Mouse (Mus musculus) liver, embryonic 15.5 days (tissue): ENCODE data around the gene Ifit2. TPM values are rescaled to one million over a fixed set of nuclear protein-coding genes. Genes with fewer than 3 reads are reported as not detected.
A peak's percentile ranks its signal among the peaks of the same experiment; 100 is the strongest.

Source experiments
- ATAC-seq: fragments of 200-750 bp; cut with Nextera tagmentation; 2 replicates; pipeline ENCODE4 v1.8.0; 2017; ENCODE audit warnings: moderate number of reproducible peaks, mild to moderate bottlenecking, moderate library complexity; ENCODE audit not compliant: insufficient read depth
- H3K27ac ChIP-seq: fragments of 300-500 bp; sonication (generic); replicated peaks from 2 replicates; pipeline ENCODE4 v1.5.1; 2015; ENCODE audit warnings: mild to moderate bottlenecking, inconsistent platforms
- H3K27me3 ChIP-seq: fragments of 300-500 bp; sonication (generic); 2 replicates; pipeline ENCODE4 v1.6.1; 2015; ENCODE audit warnings: mild to moderate bottlenecking, inconsistent platforms
- H3K36me3 ChIP-seq: fragments of 300-500 bp; sonication (generic); replicated peaks from 2 replicates; pipeline ENCODE4 v1.6.1; 2015; ENCODE audit warnings: moderate library complexity, mild to moderate bottlenecking, inconsistent platforms
- H3K4me1 ChIP-seq: fragments of 300-500 bp; sonication (generic); replicated peaks from 2 replicates; pipeline ENCODE4 v1.6.1; 2015; ENCODE audit warnings: inconsistent platforms
- H3K4me2 ChIP-seq: fragments of 300-500 bp; sonication (generic); 2 replicates; pipeline ENCODE4 v1.6.1; 2015; ENCODE audit warnings: moderate library complexity, mild to moderate bottlenecking, inconsistent platforms
- H3K4me3 ChIP-seq: fragments of 300-500 bp; sonication (generic); replicated peaks from 2 replicates; pipeline ENCODE4 v1.5.1; 2015; ENCODE audit warnings: mild to moderate bottlenecking, inconsistent platforms
- H3K9ac ChIP-seq: fragments of 300-500 bp; sonication (generic); 2 replicates; pipeline ENCODE4 v1.6.1; 2015; ENCODE audit warnings: moderate library complexity, mild to moderate bottlenecking, inconsistent platforms
- H3K9me3 ChIP-seq: fragments of 300-500 bp; sonication (generic); replicated peaks from 2 replicates; pipeline ENCODE4 v1.6.1; 2016; ENCODE audit warnings: inconsistent platforms
- WGBS: fragments of 180-500 bp; shearing (Covaris S2); methylation state at CpG from one replicate; pipeline ENCODE4 v1.1.7; 2015; ENCODE audit warnings: mixed read lengths; ENCODE audit not compliant: insufficient replicate concordance; 5-methylcytosine and 5-hydroxymethylcytosine counted together
- polyA plus RNA-seq: library from polyadenylated mRNA; unstranded; fragments of >200 nt; fragmentation: Nextera tagmentation; extraction: Ambion mirVana; gene quantifications from 2 replicates; pipeline ENCODE4 v1.2.1, GENCODE M21; 2015

Ifit2 gene
- polyA plus RNA-seq, 1 experiment from 2014 or later, result 3.0 TPM

GRCm38 (mm10) chr19:34547976-34548375 is 2.5 kb upstream of the Ifit2 start:
- Histone ChIP-seq H3K36me3 (no peaks in the 10 kb centered on the region), H3K9me3 (no peaks in the 10 kb centered on the region), H3K9ac (no peak overlapping the region), H3K27me3 (no peaks in the 10 kb centered on the region), H3K4me1 (peaks cover 16% of the 10 kb centered on the region), H3K27ac (no peak overlapping the region), H3K4me2 (no peak overlapping the region), H3K4me3 (no peak overlapping the region)
- 15% methylated on average over 7 of the region's 7 CpGs for WGBS
- ATAC-seq, result no peak

GRCm38 (mm10) chr19:34550205-34550533 is 325 bp upstream of the Ifit2 start:
- Histone ChIP-seq H3K27me3 (no peaks in the 10 kb centered on the region), H3K9me3 (no peaks in the 10 kb centered on the region), H3K9ac (peak overlapping the region; percentile 64; the same call in 1 of the 2 replicates), H3K27ac (no peak overlapping the region), H3K4me2 (peak overlapping the region; percentile 79), H3K36me3 (no peaks in the 10 kb centered on the region), H3K4me3 (peak overlapping the region; percentile 65), H3K4me1 (peaks cover 16% of the 10 kb centered on the region)
- ATAC-seq, result no peak
- 23% methylated on average over 4 of the region's 4 CpGs for WGBS

GRCm38 (mm10) chr19:34551981-34552380 is 1.5 kb downstream of the Ifit2 start:
- H3K4me3 ChIP-seq, result no peak overlapping the region
- no peak overlapping the region for H3K9ac ChIP-seq
- peaks cover 16% of the 10 kb centered on the region for H3K4me1 ChIP-seq
- no peak for ATAC-seq
- no peaks in the 10 kb centered on the region for H3K27me3 ChIP-seq
- H3K36me3 ChIP-seq, result no peaks in the 10 kb centered on the region
- 58% methylated on average over 5 of the region's 5 CpGs for WGBS
- peak overlapping the region; percentile 21; the same call in 1 of the 2 replicates for H3K4me2 ChIP-seq
- H3K27ac ChIP-seq, result no peak overlapping the region
- no peaks in the 10 kb centered on the region for H3K9me3 ChIP-seq

- H3K36me3 ChIP-seq, result no peaks in the 10 kb centered on the region
- H3K4me2 ChIP-seq, result no peak overlapping the region
- no peak overlapping the region for H3K27ac ChIP-seq
- H3K4me3 ChIP-seq, result no peak overlapping the region
- 57% methylated on average over 6 of the region's 6 CpGs for WGBS
- no peaks in the 10 kb centered on the region for H3K9me3 ChIP-seq
- peaks cover 16% of the 10 kb centered on the region for H3K4me1 ChIP-seq
- H3K9ac ChIP-seq, result no peak overlapping the region
- no peak for ATAC-seq
- H3K27me3 ChIP-seq, result no peaks in the 10 kb centered on the region
Measured at GRCm38 (mm10) chr19:34553021-34553420, 2.5 kb downstream of the Ifit2 start.

GRCm38 (mm10) chr19:34553522-34553921 is 3.0 kb downstream of the Ifit2 start:
- no peak overlapping the region for H3K9ac ChIP-seq
- peaks cover 16% of the 10 kb centered on the region for H3K4me1 ChIP-seq
- H3K27me3 ChIP-seq, result no peaks in the 10 kb centered on the region
- H3K27ac ChIP-seq, result no peak overlapping the region
- 67% methylated on average over 3 of the region's 3 CpGs for WGBS
- no peak overlapping the region for H3K4me3 ChIP-seq
- H3K4me2 ChIP-seq, result no peak overlapping the region
- H3K9me3 ChIP-seq, result no peaks in the 10 kb centered on the region
- no peak for ATAC-seq
- H3K36me3 ChIP-seq, result no peaks in the 10 kb centered on the region

- peaks cover 16% of the 10 kb centered on the region for H3K4me1 ChIP-seq
- H3K4me3 ChIP-seq, result no peak overlapping the region
- H3K4me2 ChIP-seq, result no peak overlapping the region
- H3K27me3 ChIP-seq, result no peaks in the 10 kb centered on the region
- no peaks in the 10 kb centered on the region for H3K36me3 ChIP-seq
- H3K9ac ChIP-seq, result no peak overlapping the region
- ATAC-seq, result no peak
- no peaks in the 10 kb centered on the region for H3K9me3 ChIP-seq
- no peak overlapping the region for H3K27ac ChIP-seq
Measured at GRCm38 (mm10) chr19:34554061-34554460, 3.6 kb downstream of the Ifit2 start.

- no peak overlapping the region for H3K4me3 ChIP-seq
- no peaks in the 10 kb centered on the region for H3K27me3 ChIP-seq
- H3K36me3 ChIP-seq, result no peaks in the 10 kb centered on the region
- H3K9me3 ChIP-seq, result no peaks in the 10 kb centered on the region
- 57% methylated on average over 3 of the region's 3 CpGs for WGBS
- H3K9ac ChIP-seq, result no peak overlapping the region
- H3K4me2 ChIP-seq, result no peak overlapping the region
- no peak overlapping the region for H3K27ac ChIP-seq
- ATAC-seq, result no peak
- H3K4me1 ChIP-seq, result no peaks in the 10 kb centered on the region; the same call in 1 of the 2 replicates
Measured at GRCm38 (mm10) chr19:34556621-34557020, 6.1 kb downstream of the Ifit2 start.

- Histone ChIP-seq H3K4me1 (0 out of 2 replicates have a peak, but pooled peaks cover 3% of the 10 kb centered on the region), H3K36me3 (no peaks in the 10 kb centered on the region), H3K27me3 (no peaks in the 10 kb centered on the region), H3K9me3 (no peaks in the 10 kb centered on the region), H3K9ac (no peak overlapping the region), H3K4me3 (no peak overlapping the region), H3K27ac (no peak overlapping the region), H3K4me2 (no peak overlapping the region)
- no peak for ATAC-seq
Measured at GRCm38 (mm10) chr19:34562556-34562955, 12.1 kb downstream of the Ifit2 start.

- WGBS, result 65% methylated on average over 1 of the region's 1 CpGs
- Histone ChIP-seq H3K9me3 (no peaks in the 10 kb centered on the region), H3K36me3 (no peaks in the 10 kb centered on the region), H3K4me3 (no peak overlapping the region), H3K27me3 (no peaks in the 10 kb centered on the region), H3K4me1 (0 out of 2 replicates have a peak, but pooled peaks cover 3% of the 10 kb centered on the region), H3K4me2 (no peak overlapping the region), H3K27ac (no peak overlapping the region), H3K9ac (no peak overlapping the region)
- no peak for ATAC-seq
Measured at GRCm38 (mm10) chr19:34566178-34566784, 15.8 kb downstream of the Ifit2 start.

- ATAC-seq, result no peak
- no peaks in the 10 kb centered on the region for H3K27me3 ChIP-seq
- no peaks in the 10 kb centered on the region for H3K9me3 ChIP-seq
- H3K4me1 ChIP-seq, result no peaks in the 10 kb centered on the region
- no peak overlapping the region for H3K4me2 ChIP-seq
- H3K4me3 ChIP-seq, result no peak overlapping the region
- no peak overlapping the region for H3K27ac ChIP-seq
- 62% methylated on average over 7 of the region's 7 CpGs for WGBS
- no peaks in the 10 kb centered on the region for H3K36me3 ChIP-seq
- no peak overlapping the region for H3K9ac ChIP-seq
Measured at GRCm38 (mm10) chr19:34568988-34569895, 18.7 kb downstream of the Ifit2 start.

GRCm38 (mm10) chr19:34569896-34570476 is 19.5 kb downstream of the Ifit2 start:
- H3K36me3 ChIP-seq, result no peaks in the 10 kb centered on the region
- no peaks in the 10 kb centered on the region for H3K27me3 ChIP-seq
- H3K27ac ChIP-seq, result no peak overlapping the region
- no peak for ATAC-seq
- H3K4me3 ChIP-seq, result no peak overlapping the region
- WGBS, result 51% methylated on average over 4 of the region's 4 CpGs
- H3K9me3 ChIP-seq, result no peaks in the 10 kb centered on the region
- no peak overlapping the region for H3K4me2 ChIP-seq
- H3K9ac ChIP-seq, result no peak overlapping the region
- no peaks in the 10 kb centered on the region for H3K4me1 ChIP-seq
